Mouse (Mus musculus) cerebellum, adult 2 months (tissue): ENCODE results near the gene Slc7a12. TPM values are rescaled to one million over a fixed set of nuclear protein-coding genes. Genes with fewer than 3 reads are reported as not detected.

ENCODE experiments used
- DNase-seq, 2 experiments: peaks; one replicate each; pipeline ENCODE4 v3.0.0; 2021
- H3K27ac ChIP-seq: fragments of 200-500 bp; 2 replicates; pipeline ENCODE4 v1.5.1; 2012; ENCODE audit warnings: low read length, control low read depth, inconsistent platforms; ENCODE audit not compliant: insufficient read depth
- H3K27me3 ChIP-seq: fragments of 200-500 bp; 2 replicates; pipeline ENCODE4 v1.6.1; 2012; ENCODE audit warnings: inconsistent platforms, mild to moderate bottlenecking, low read length, moderate library complexity; ENCODE audit not compliant: control insufficient read depth, insufficient read depth
- H3K4me1 ChIP-seq: fragments of 200-500 bp; 2 replicates; pipeline ENCODE4 v1.6.1; 2011; ENCODE audit warnings: low read length; ENCODE audit not compliant: control insufficient read depth, insufficient read depth
- H3K4me3 ChIP-seq: fragments of 200-500 bp; replicated peaks from 2 replicates; pipeline ENCODE3; 2011; ENCODE audit warnings: mild to moderate bottlenecking, low read depth, low read length, control low read depth; ENCODE audit not compliant: insufficient read depth
- CTCF ChIP-seq: fragments of 200-500 bp; IDR thresholded peaks from 2 replicates; pipeline ENCODE4 v1.5.1; 2011; ENCODE audit warnings: low read depth, mild to moderate bottlenecking, control low read depth, low read length, moderate library complexity, borderline replicate concordance; ENCODE audit not compliant: insufficient read depth
- POLR2A ChIP-seq: fragments of 200-500 bp; IDR thresholded peaks from 2 replicates; pipeline ENCODE4 v1.6.1; 2011; ENCODE audit warnings: low read length, control low read depth, borderline replicate concordance; ENCODE audit not compliant: insufficient read depth
- WGBS: fragments of 180-500 bp; shearing (Covaris S2); methylation state at CpG from one replicate; pipeline ENCODE4 v1.1.7; 2018; 5-methylcytosine and 5-hydroxymethylcytosine counted together
- polyA plus RNA-seq: library from polyadenylated mRNA; depleted of rRNA; stranded (reverse); fragments of >200 nt; gene quantifications from 2 replicates; pipeline ENCODE4 v1.2.3, GENCODE M21; 2012; rRNA removed

Slc7a12 gene
- polyA plus RNA-seq: not detected in 2 replicates

DNA sequence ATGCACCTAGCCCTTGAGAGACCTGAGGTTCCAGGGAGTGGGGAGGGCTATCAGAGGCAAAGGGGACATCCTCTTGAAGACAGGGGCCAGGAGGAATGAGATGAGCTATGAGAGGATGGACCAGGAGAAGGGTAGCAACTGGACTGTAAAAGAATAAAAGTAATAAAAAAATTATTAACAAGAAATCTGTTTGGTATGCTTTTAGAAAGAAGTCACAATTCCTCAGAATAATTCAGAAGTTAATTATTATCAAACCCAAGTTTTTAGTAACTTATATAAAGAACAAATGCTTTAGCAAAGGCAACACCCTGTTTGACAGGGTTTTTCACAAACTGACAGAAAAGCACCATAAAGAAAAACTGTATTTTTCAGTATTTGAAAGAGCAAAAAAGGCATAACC is at the start of gene Slc7a12:
TSS of gene Slc7a12 (plus strand) at position 301 of the 400 bp plus-strand sequence.
- H3K4me3 ChIP-seq: no peak within 1 kb of the TSS
- no peaks in the 10 kb centered on the region for H3K27me3 ChIP-seq
- TF ChIP-seq POLR2A (no peak), CTCF (no peak)

GRCm38 (mm10) chr3:14432381-14432780 is 48.1 kb upstream of the Slc7a12 start:
- 78% methylated on average over 1 of the region's 1 CpGs for WGBS
- no peak for DNase-seq
- Histone ChIP-seq H3K4me1 (no peaks in the 10 kb centered on the region), H3K27ac (no peak overlapping the region), H3K4me3 (no peak overlapping the region), H3K27me3 (no peaks in the 10 kb centered on the region)
- no peak for TF ChIP-seq POLR2A
- no peak for TF ChIP-seq CTCF

More for the DNA sequence above, at the start of gene Slc7a12:
- no peak within 1 kb of the TSS for H3K27ac ChIP-seq
- DNase-seq: no peak
- no peaks in the 10 kb centered on the region for H3K4me1 ChIP-seq

- DNase-seq: no peak
- H3K4me3 ChIP-seq: no peak overlapping the region
- TF ChIP-seq CTCF (no peak), POLR2A (no peak)
- H3K27ac ChIP-seq: no peak overlapping the region
- H3K27me3 ChIP-seq: no peaks in the 10 kb centered on the region
- H3K4me1 ChIP-seq: no peaks in the 10 kb centered on the region
- WGBS: 92% methylated on average over 4 of the region's 4 CpGs
Observed at GRCm38 (mm10) chr3:14446015-14446414, 34.5 kb upstream of the Slc7a12 start.

GRCm38 (mm10) chr3:14446691-14447090 is 33.8 kb upstream of the Slc7a12 start:
- H3K4me1 ChIP-seq: no peaks in the 10 kb centered on the region
- no peaks in the 10 kb centered on the region for H3K27me3 ChIP-seq
- H3K4me3 ChIP-seq: no peak overlapping the region
- DNase-seq: no peak
- H3K27ac ChIP-seq: no peak overlapping the region
- no peak for TF ChIP-seq CTCF
- no peak for TF ChIP-seq POLR2A
- WGBS: 93% methylated on average over 4 of the region's 4 CpGs

Other genes starting within 250 kb of the Slc7a12 start
- 71.0 and 81.2 TPM in 2 replicates for gene 1810022K09Rik, start 130.6 kb downstream of the Slc7a12 start, polyA plus RNA-seq
- gene Car13, start 161.0 kb downstream of the Slc7a12 start, polyA plus RNA-seq: 3.6 TPM in 2 replicates